Mouse (Mus musculus): ENCODE measurements around the gene Hpse. TPM values are rescaled to one million over a fixed set of nuclear protein-coding genes. Genes with fewer than 3 reads are reported as not detected.

Hpse gene
- polyA plus RNA-seq (2016; fragmentation: Nextera tagmentation; extraction: Ambion mirVana): 1.3 and 1.5 TPM in 2 replicates

- Histone ChIP-seq H3K4me3 (peak within 1 kb of the TSS; percentile 54), H3K27me3 (replicated peaks) (peaks cover 24% of the 10 kb centered on the region), H3K4me1 (replicated peaks) (peaks cover 3% of the 10 kb centered on the region; the same call in 1 of the 2 replicates), H3K27ac (ENCODE audit: poor library complexity, severe bottlenecking) (no peak within 1 kb of the TSS), H3K36me3 (no peaks in the 10 kb centered on the region), H3K9me3 (replicated peaks) (0 out of 2 replicates have a peak, but pooled peaks cover 4% of the 10 kb centered on the region), H3K4me2 (peak within 1 kb of the TSS; percentile 92), H3K9ac (peak within 1 kb of the TSS; percentile 68)
- ATAC-seq (ENCODE audit: insufficient number of reproducible peaks, low FRiP score): peak; percentile 76
- WGBS: under 1% methylated on average over 46 of the region's 56 CpGs
Observed at GRCm38 (mm10) chr5:100719235-100720088, at the start of gene Hpse. Gene Hpse (minus strand): TSS chr5:100719716.

- Histone ChIP-seq H3K27me3 (replicated peaks) (no peaks in the 10 kb centered on the region), H3K4me2 (no peak overlapping the region), H3K4me1 (replicated peaks) (no peaks in the 10 kb centered on the region), H3K27ac (ENCODE audit: poor library complexity, severe bottlenecking) (no peak overlapping the region), H3K36me3 (peaks cover 88% of the 10 kb centered on the region), H3K9me3 (replicated peaks) (no peaks in the 10 kb centered on the region), H3K4me3 (no peak overlapping the region), H3K9ac (no peak overlapping the region)
- ATAC-seq (ENCODE audit: insufficient number of reproducible peaks, low FRiP score): no peak
- 88% methylated on average over 7 of the region's 7 CpGs for WGBS
Observed at GRCm38 (mm10) chr5:100766026-100766425, 46.5 kb upstream of the Hpse start.

- no peak for ATAC-seq (ENCODE audit: insufficient number of reproducible peaks, low FRiP score)
- Histone ChIP-seq H3K9ac (no peak overlapping the region), H3K27me3 (replicated peaks) (no peaks in the 10 kb centered on the region), H3K4me2 (no peak overlapping the region), H3K4me3 (no peak overlapping the region), H3K36me3 (peaks cover 52% of the 10 kb centered on the region), H3K4me1 (replicated peaks) (no peaks in the 10 kb centered on the region), H3K9me3 (replicated peaks) (no peaks in the 10 kb centered on the region), H3K27ac (ENCODE audit: poor library complexity, severe bottlenecking) (no peak overlapping the region)
- 86% methylated on average over 7 of the region's 7 CpGs for WGBS
Observed at GRCm38 (mm10) chr5:100761736-100762135, 42.2 kb upstream of the Hpse start.

GRCm38 (mm10) chr5:100760049-100760663 lies 40.6 kb upstream of the Hpse start:
- WGBS: 82% methylated on average over 10 of the region's 10 CpGs
- Histone ChIP-seq H3K27ac (ENCODE audit: poor library complexity, severe bottlenecking) (no peak overlapping the region), H3K4me1 (replicated peaks) (no peaks in the 10 kb centered on the region), H3K36me3 (peaks cover 37% of the 10 kb centered on the region), H3K9me3 (replicated peaks) (0 out of 2 replicates have a peak, but pooled peaks cover 3% of the 10 kb centered on the region), H3K9ac (no peak overlapping the region), H3K4me3 (no peak overlapping the region), H3K4me2 (no peak overlapping the region), H3K27me3 (replicated peaks) (no peaks in the 10 kb centered on the region)
- ATAC-seq (ENCODE audit: insufficient number of reproducible peaks, low FRiP score): no peak

DNA sequence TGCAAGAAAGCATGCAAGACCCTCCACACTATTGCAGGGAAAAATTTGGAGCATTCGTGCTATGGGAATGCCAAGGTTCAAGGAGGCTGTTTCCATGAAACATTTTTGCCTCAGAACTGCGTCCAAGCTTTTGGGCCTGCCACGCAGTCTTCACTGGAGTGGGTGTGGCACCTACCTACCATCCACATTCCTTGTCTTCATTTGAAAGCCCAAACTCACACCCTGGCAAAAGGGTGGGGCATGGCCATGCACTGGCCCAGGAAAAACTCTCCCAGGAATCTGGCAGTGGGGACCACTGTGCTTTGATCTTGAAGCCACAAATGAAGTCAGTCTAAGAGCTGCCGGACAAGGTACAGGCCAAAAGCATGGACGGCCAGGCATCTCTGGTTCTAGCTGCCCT lies 38.6 kb upstream of the Hpse start:
- H3K4me1 ChIP-seq (replicated peaks): no peaks in the 10 kb centered on the region
- H3K27me3 ChIP-seq (replicated peaks): no peaks in the 10 kb centered on the region
- no peak overlapping the region for H3K4me2 ChIP-seq
- WGBS: 90% methylated on average over 5 of the region's 5 CpGs
- no peak for ATAC-seq (ENCODE audit: insufficient number of reproducible peaks, low FRiP score)
- H3K36me3 ChIP-seq: peaks cover 16% of the 10 kb centered on the region
- no peak overlapping the region for H3K9ac ChIP-seq
- no peak overlapping the region for H3K4me3 ChIP-seq
- no peak overlapping the region for H3K27ac ChIP-seq (ENCODE audit: poor library complexity, severe bottlenecking)
- H3K9me3 ChIP-seq (replicated peaks): 0 out of 2 replicates have a peak, but pooled peaks cover 3% of the 10 kb centered on the region

GRCm38 (mm10) chr5:100753407-100753806 lies 33.9 kb upstream of the Hpse start:
- Histone ChIP-seq H3K27me3 (replicated peaks) (no peaks in the 10 kb centered on the region), H3K36me3 (no peaks in the 10 kb centered on the region), H3K9me3 (replicated peaks) (0 out of 2 replicates have a peak, but pooled peaks cover 3% of the 10 kb centered on the region), H3K27ac (ENCODE audit: poor library complexity, severe bottlenecking) (no peak overlapping the region), H3K4me3 (no peak overlapping the region), H3K9ac (no peak overlapping the region), H3K4me2 (no peak overlapping the region), H3K4me1 (replicated peaks) (no peaks in the 10 kb centered on the region)
- 78% methylated on average over 7 of the region's 7 CpGs for WGBS
- no peak for ATAC-seq (ENCODE audit: insufficient number of reproducible peaks, low FRiP score)

GRCm38 (mm10) chr5:100751655-100752054 lies 32.1 kb upstream of the Hpse start:
- Histone ChIP-seq H3K4me2 (no peak overlapping the region), H3K27me3 (replicated peaks) (no peaks in the 10 kb centered on the region), H3K36me3 (no peaks in the 10 kb centered on the region), H3K4me1 (replicated peaks) (no peaks in the 10 kb centered on the region), H3K9me3 (replicated peaks) (0 out of 2 replicates have a peak, but pooled peaks cover 3% of the 10 kb centered on the region), H3K4me3 (no peak overlapping the region), H3K27ac (ENCODE audit: poor library complexity, severe bottlenecking) (no peak overlapping the region), H3K9ac (no peak overlapping the region)
- WGBS: 58% methylated on average over 4 of the region's 4 CpGs
- no peak for ATAC-seq (ENCODE audit: insufficient number of reproducible peaks, low FRiP score)

GRCm38 (mm10) chr5:100750617-100751255 lies 31.2 kb upstream of the Hpse start:
- no peak overlapping the region for H3K27ac ChIP-seq (ENCODE audit: poor library complexity, severe bottlenecking)
- no peaks in the 10 kb centered on the region for H3K27me3 ChIP-seq (replicated peaks)
- no peak overlapping the region for H3K9ac ChIP-seq
- H3K4me3 ChIP-seq: no peak overlapping the region
- no peaks in the 10 kb centered on the region for H3K36me3 ChIP-seq
- H3K4me2 ChIP-seq: no peak overlapping the region
- no peak for ATAC-seq (ENCODE audit: insufficient number of reproducible peaks, low FRiP score)
- WGBS: 76% methylated on average over 10 of the region's 10 CpGs
- H3K9me3 ChIP-seq (replicated peaks): 0 out of 2 replicates have a peak, but pooled peaks cover 3% of the 10 kb centered on the region
- no peaks in the 10 kb centered on the region for H3K4me1 ChIP-seq (replicated peaks)

DNA sequence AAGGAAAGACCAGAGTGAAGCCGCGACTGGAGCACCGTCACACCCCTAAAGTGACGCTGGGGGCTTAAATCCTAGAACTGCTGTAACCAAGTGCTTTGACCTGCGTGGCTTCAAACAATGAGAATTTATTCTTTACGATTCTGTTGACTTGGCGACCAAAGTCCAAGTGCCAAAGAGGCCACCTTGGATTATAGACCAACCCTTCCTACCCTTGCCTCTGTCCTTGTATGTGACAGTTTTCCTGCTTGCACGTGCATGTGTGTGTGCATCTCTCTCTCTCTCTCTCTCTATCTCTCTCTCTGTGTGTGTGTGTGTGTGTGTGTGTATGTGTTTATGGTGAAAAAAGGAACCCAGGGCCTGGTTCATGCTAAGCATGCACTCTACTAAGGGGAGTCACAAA lies 19.3 kb upstream of the Hpse start:
- WGBS: 89% methylated on average over 8 of the region's 8 CpGs
- H3K36me3 ChIP-seq: no peaks in the 10 kb centered on the region
- peaks cover 12% of the 10 kb centered on the region; the same call in 1 of the 2 replicates for H3K9me3 ChIP-seq (replicated peaks)
- H3K27ac ChIP-seq (ENCODE audit: poor library complexity, severe bottlenecking): no peak overlapping the region
- no peak overlapping the region for H3K4me3 ChIP-seq
- no peaks in the 10 kb centered on the region for H3K27me3 ChIP-seq (replicated peaks)
- no peak for ATAC-seq (ENCODE audit: insufficient number of reproducible peaks, low FRiP score)
- H3K4me1 ChIP-seq (replicated peaks): no peaks in the 10 kb centered on the region
- no peak overlapping the region for H3K9ac ChIP-seq
- H3K4me2 ChIP-seq: no peak overlapping the region

DNA sequence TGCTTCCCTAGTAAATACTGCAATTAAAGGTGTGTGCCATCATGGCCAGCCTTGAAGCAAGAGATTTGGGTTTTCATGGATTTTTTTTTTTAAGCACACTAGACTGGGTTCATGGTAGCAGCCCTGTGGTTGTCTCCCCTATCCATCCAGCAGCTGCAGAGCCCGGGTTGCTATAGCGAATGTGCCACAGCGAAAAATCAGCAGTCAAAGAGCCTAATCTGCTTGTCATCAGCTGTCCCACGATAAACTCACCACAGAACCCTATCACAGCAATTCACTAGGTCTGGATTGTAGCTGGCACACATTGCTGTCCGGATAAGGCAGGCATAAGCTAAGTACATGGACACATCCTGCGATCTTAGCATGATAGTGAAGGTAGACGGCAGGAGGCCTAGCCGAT lies 17.4 kb upstream of the Hpse start:
- Histone ChIP-seq H3K27me3 (replicated peaks) (no peaks in the 10 kb centered on the region), H3K27ac (ENCODE audit: poor library complexity, severe bottlenecking) (no peak overlapping the region), H3K9me3 (replicated peaks) (peaks cover 12% of the 10 kb centered on the region; the same call in 1 of the 2 replicates), H3K4me1 (replicated peaks) (no peaks in the 10 kb centered on the region), H3K4me2 (no peak overlapping the region), H3K36me3 (no peaks in the 10 kb centered on the region), H3K4me3 (no peak overlapping the region), H3K9ac (no peak overlapping the region)
- no peak for ATAC-seq (ENCODE audit: insufficient number of reproducible peaks, low FRiP score)
- WGBS: 50% methylated on average over 8 of the region's 8 CpGs

GRCm38 (mm10) chr5:100734535-100734934 lies 15.0 kb upstream of the Hpse start:
- Histone ChIP-seq H3K27ac (ENCODE audit: poor library complexity, severe bottlenecking) (no peak overlapping the region), H3K36me3 (no peaks in the 10 kb centered on the region), H3K4me2 (no peak overlapping the region), H3K9me3 (replicated peaks) (peaks cover 4% of the 10 kb centered on the region; the same call in 1 of the 2 replicates), H3K9ac (no peak overlapping the region), H3K4me3 (no peak overlapping the region), H3K4me1 (replicated peaks) (no peaks in the 10 kb centered on the region), H3K27me3 (replicated peaks) (no peaks in the 10 kb centered on the region)
- ATAC-seq (ENCODE audit: insufficient number of reproducible peaks, low FRiP score): no peak
- WGBS: 67% methylated on average over 4 of the region's 4 CpGs

Data from heart, embryonic 12.5 days (tissue).